Mouse (Mus musculus) hindbrain, embryonic 16.5 days (tissue): ENCODE results near the gene Grk6. TPM values are rescaled to one million over a fixed set of nuclear protein-coding genes. Genes with fewer than 3 reads are reported as not detected.

ENCODE experiments used
- ATAC-seq: fragments of 200-750 bp; cut with Nextera tagmentation; 2 replicates; pipeline ENCODE4 v1.8.0; 2017; ENCODE audit warnings: moderate TSS enrichment, moderate library complexity
- H3K27ac ChIP-seq: fragments of 300-500 bp; sonication (generic); 2 replicates; pipeline ENCODE4 v1.5.1; 2014; ENCODE audit warnings: low read depth, mild to moderate bottlenecking, control low read depth, low read length, moderate library complexity
- H3K27me3 ChIP-seq: fragments of 300-500 bp; sonication (generic); replicated peaks from 2 replicates; pipeline ENCODE4 v1.6.1; 2014; ENCODE audit warnings: low read length; ENCODE audit not compliant: control insufficient read depth, insufficient read depth
- H3K36me3 ChIP-seq: fragments of 300-500 bp; sonication (generic); 2 replicates; pipeline ENCODE4 v1.6.1; 2014; ENCODE audit warnings: mild to moderate bottlenecking, low read length, moderate library complexity, mixed read lengths; ENCODE audit not compliant: control insufficient read depth, insufficient read depth
- H3K4me1 ChIP-seq: fragments of 300-500 bp; sonication (generic); 2 replicates; pipeline ENCODE4 v1.6.1; 2014; ENCODE audit warnings: low read depth, low read length; ENCODE audit not compliant: control insufficient read depth, insufficient read depth
- H3K4me2 ChIP-seq: fragments of 300-500 bp; sonication (generic); 2 replicates; pipeline ENCODE4 v1.6.1; 2014; ENCODE audit warnings: mild to moderate bottlenecking, low read length, control low read depth, moderate library complexity
- H3K4me3 ChIP-seq: fragments of 300-500 bp; sonication (generic); 2 replicates; pipeline ENCODE4 v1.5.1; 2014; ENCODE audit warnings: mild to moderate bottlenecking, low read length, control low read depth, moderate library complexity
- H3K9ac ChIP-seq: fragments of 300-500 bp; sonication (generic); 2 replicates; pipeline ENCODE4 v1.6.1; 2014; ENCODE audit warnings: low read depth, mild to moderate bottlenecking, control low read depth, low read length, moderate library complexity
- H3K9me3 ChIP-seq: fragments of 300-500 bp; sonication (generic); 2 replicates; pipeline ENCODE4 v1.6.1; 2014; ENCODE audit warnings: mild to moderate bottlenecking, low read length, moderate library complexity; ENCODE audit not compliant: control insufficient read depth
- WGBS: fragments of 180-500 bp; shearing (Covaris S2); extraction: QIAGEN DNeasy Blood & Tissue Kit; methylation state at CpG from one replicate; pipeline ENCODE4 v1.1.7; 2014; 5-methylcytosine and 5-hydroxymethylcytosine counted together
- polyA plus RNA-seq: library from polyadenylated mRNA; unstranded; fragments of >200 nt; fragmentation: Nextera tagmentation; extraction: Ambion mirVana; gene quantifications from 2 replicates; pipeline ENCODE4 v1.2.1, GENCODE M21; 2015

The Grk6 gene
- polyA plus RNA-seq, 1 experiment from 2014 or later = 15.8 TPM

DNA sequence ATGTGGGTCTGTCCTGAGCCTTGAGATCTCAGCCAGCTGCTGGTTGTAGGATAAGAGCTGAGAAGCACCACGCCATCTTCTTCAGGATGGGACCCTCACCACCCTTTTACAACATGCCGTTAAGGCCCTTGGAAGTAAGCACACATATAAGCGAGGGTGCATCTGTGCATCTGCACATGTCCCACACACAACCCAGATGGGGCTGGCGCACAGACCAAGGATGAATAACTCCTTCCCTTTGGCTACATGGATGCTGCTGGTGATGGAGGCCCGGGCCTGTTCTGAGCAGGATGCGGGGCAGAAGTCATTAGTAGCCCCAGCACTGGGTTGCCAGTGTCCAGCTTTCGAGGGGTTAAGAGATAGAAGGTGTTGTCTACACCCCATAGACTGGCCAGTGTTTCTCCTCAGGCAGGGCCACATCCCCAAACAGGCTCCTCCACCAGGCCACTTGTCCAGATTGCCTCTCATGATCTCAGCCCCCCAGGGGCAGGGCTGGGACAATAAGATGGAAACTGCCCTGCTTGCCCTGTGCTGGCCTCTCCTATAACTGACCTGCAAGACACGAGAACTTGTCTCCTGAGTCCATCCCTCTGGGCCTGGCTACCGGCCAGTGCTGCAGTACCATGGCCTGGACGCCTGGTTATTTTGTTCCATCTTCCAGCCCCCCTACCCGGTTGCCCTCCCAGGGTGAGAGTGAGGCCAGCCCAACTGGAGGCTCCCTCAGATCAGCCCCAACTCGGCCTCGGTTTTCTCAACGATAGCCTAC, 41.3 kb downstream of the Grk6 start:
- peak overlapping the region; percentile 100 for H3K9ac ChIP-seq
- H3K27ac ChIP-seq = peak overlapping the region; percentile 99
- ATAC-seq = no peak
- H3K4me1 ChIP-seq = peaks cover 46% of the 10 kb centered on the region
- H3K4me3 ChIP-seq = peak overlapping the region; percentile 99
- H3K27me3 ChIP-seq = no peaks in the 10 kb centered on the region
- H3K9me3 ChIP-seq = no peaks in the 10 kb centered on the region
- peak overlapping the region; percentile 99 for H3K4me2 ChIP-seq
- peaks cover 13% of the 10 kb centered on the region for H3K36me3 ChIP-seq
- WGBS = 15% methylated on average over 14 of the region's 14 CpGs

DNA sequence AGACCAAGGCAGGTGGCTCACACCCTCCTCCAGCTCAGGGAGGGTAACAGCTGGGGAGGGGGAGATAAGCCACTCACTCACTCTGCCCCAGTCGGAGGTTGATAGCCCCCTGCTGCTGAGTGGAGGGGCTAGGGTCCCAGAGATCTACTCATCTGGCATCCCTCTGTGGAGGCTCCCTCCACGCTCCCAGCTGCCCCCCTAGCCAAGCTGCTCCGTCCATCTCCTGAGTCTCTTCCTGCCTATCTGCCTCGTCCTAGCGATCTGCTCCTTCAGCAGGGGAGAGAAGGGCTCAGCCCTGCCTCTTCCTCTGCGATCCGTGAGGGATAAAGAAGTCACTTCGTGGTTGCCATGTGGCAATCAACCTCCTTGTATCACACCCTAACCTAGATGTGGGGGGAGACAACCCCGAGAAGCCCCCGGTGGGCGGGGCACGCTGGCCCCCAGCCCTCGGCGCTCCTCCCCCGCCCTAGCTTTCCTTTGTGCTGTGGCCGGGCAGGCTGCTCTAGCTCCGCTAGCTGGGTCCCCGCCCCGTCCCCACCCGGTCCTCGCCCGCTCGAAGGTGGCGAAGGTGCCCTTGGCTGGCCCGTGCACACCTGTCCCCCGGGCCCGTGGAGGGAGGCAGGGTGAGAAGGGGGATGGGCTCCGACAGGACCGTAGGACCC, 42.2 kb downstream of the Grk6 start:
- Histone ChIP-seq H3K27me3 (no peaks in the 10 kb centered on the region), H3K9me3 (no peaks in the 10 kb centered on the region), H3K9ac (peak overlapping the region; percentile 100), H3K4me3 (peak overlapping the region; percentile 99), H3K4me1 (peaks cover 46% of the 10 kb centered on the region), H3K36me3 (peaks cover 5% of the 10 kb centered on the region), H3K27ac (peak overlapping the region; percentile 99), H3K4me2 (peak overlapping the region; percentile 99)
- peak; percentile 55 for ATAC-seq
- under 1% methylated on average over 28 of the region's 29 CpGs for WGBS

DNA sequence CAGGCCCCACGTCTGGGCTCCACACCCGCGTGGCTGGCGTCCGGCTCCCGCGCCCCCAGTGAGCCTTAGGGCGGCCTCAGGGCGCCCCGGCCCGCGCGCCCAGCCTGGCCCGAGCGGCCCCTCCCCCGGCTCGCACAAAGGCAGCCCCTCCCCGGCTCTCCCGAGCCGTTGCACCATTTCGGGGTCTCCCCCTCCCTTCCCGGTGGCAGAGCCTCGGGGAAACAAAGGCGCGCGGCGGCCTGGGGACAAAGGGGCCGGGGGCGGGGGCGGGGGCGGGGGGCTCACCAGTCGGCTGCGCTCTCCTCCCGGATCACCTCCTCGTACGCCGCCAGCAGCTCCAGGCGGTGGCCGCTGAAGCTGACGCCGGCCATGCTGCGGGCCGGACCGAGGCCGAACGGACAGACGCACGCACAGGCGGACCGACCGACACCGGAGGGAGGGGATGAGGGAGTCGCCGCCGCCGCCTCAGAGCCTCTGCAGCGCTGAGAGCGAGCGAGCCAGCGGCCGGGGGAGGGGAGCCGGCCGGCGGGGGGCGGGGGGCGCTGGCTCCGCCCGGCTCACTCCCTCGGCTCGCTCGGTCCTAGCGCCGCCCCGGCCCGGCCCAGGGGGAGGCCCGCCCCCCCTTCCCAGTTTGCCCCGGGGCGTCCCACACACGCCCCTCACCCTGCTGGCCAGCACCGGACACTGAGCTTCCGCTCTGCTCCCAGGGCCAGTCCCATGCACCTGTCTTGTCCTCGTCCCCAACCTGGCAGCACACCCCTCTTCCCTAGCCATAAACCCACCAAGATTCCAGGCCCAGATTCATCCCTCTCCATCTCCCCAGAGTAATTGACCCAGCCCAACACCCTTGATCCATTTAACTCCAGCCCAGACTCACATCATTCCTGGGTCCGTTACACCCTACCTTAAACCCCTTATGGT, 43.0 kb downstream of the Grk6 start, which contains the start of gene Dbn1:
Gene Dbn1 (minus strand): TSS at position 534 of the 921 bp plus-strand sequence.
- under 1% methylated on average over 32 of the region's 83 CpGs for WGBS

DNA sequence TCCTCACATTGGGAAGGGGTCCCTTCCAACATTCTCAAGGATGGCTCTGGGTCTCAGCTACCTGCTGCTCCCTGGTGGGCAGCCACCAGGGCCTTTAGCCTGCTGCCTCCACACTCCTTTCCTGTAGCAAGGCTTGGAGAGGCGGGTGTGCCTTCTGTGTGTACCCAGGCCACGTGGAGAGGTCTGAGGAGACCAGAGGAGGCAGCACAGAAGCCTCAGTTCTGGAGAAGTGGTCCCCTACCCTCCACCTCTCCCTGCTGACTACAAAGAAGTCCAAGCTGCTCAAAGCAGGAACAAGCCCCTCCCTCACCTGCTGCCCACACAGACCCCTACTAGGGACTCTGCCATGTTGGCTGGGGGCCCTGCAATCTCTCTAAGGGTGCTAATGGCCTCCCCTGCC, 49.4 kb downstream of the Grk6 start:
- 24% methylated on average over 2 of the region's 2 CpGs for WGBS
- peaks cover 22% of the 10 kb centered on the region for H3K4me1 ChIP-seq
- peak overlapping the region; percentile 13; the same call in 1 of the 2 replicates for H3K9ac ChIP-seq
- H3K27ac ChIP-seq = no peak overlapping the region
- ATAC-seq = 0 out of 2 replicates have a peak, but pooled peaks have one; percentile 21
- H3K36me3 ChIP-seq = no peaks in the 10 kb centered on the region
- no peaks in the 10 kb centered on the region for H3K9me3 ChIP-seq
- no peak overlapping the region for H3K4me2 ChIP-seq
- no peaks in the 10 kb centered on the region for H3K27me3 ChIP-seq
- H3K4me3 ChIP-seq = no peak overlapping the region

More for the DNA sequence above, 43.0 kb downstream of the Grk6 start, which contains the start of gene Dbn1:
- peaks cover 39% of the 10 kb centered on the region for H3K4me1 ChIP-seq
- no peaks in the 10 kb centered on the region for H3K27me3 ChIP-seq
- no peaks in the 10 kb centered on the region for H3K36me3 ChIP-seq
- peak within 1 kb of the TSS; percentile 100 for H3K9ac ChIP-seq
- ATAC-seq = peak; percentile 77
- H3K9me3 ChIP-seq = no peaks in the 10 kb centered on the region
- H3K4me3 ChIP-seq = peak within 1 kb of the TSS; percentile 99
- H3K4me2 ChIP-seq = peak within 1 kb of the TSS; percentile 99
- H3K27ac ChIP-seq = peak within 1 kb of the TSS; percentile 99

DNA sequence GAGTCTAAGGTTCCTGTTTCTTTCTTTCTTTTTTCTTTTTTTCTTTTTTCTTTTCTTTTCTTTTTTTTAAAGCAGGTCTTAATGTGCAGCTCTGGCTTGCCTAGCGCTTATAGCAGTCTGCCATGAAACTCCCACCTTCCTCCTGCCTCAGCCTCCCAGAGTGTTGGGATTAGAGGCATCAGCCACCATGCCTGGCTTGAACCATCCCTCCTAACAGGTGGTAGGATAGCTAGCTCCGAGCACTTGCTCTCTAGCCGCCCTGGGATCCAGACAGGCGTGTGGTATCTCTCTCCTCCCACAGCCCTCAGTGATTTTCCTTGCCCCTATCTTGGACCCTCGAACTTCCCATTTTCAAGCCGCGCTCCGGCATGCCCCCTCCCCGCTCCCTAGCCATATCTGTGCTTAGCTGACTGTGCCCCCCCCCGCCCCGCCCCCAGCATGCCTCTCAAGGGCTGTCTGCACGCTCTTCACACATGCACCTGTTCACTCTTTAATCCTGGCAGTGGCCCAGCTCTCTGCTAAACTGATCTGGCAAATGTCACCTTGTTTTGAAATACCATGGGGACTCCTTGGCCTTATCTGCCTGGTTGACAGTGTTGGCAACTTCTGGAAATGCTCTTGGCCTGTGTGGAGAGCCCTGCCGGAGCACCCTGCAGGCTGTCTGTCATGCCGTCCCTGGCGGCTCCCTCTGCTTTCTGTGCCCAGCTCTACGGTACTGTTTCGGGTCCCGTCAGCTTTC, 50.2 kb downstream of the Grk6 start:
- peak overlapping the region; percentile 31; the same call in 1 of the 2 replicates for H3K27ac ChIP-seq

DNA sequence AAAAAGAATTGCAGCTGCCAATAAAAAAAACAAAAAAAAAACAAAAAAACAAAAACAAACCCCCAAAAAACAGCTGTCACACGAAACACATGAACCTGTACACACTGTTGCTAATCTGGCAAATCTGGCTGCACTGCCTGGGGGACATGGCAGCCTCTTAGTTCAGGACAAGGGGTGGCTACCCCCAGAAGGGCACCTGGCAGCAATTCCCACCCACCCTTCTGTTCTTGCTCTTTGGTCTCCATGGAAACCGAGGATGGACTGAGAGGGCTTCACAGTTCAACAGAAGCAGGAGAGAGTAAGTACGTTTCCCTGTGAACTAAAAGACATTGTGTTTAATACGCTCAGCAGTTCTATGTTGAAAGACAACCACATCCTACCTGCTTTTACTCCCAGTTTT, 50.8 kb downstream of the Grk6 start:
- Histone ChIP-seq H3K27ac (peak overlapping the region; percentile 36; the same call in 1 of the 2 replicates), H3K4me1 (peaks cover 22% of the 10 kb centered on the region), H3K36me3 (no peaks in the 10 kb centered on the region), H3K9ac (peak overlapping the region; percentile 41), H3K27me3 (no peaks in the 10 kb centered on the region), H3K9me3 (no peaks in the 10 kb centered on the region), H3K4me2 (no peak overlapping the region), H3K4me3 (no peak overlapping the region)
- no peak for ATAC-seq
- WGBS = 14% methylated on average over 4 of the region's 4 CpGs

More for the DNA sequence above, 50.2 kb downstream of the Grk6 start:
- Histone ChIP-seq H3K27me3 (no peaks in the 10 kb centered on the region), H3K4me2 (no peak overlapping the region; the same call in 1 of the 2 replicates), H3K9me3 (no peaks in the 10 kb centered on the region), H3K4me3 (no peak overlapping the region), H3K9ac (no peak overlapping the region; the same call in 1 of the 2 replicates), H3K4me1 (peaks cover 22% of the 10 kb centered on the region), H3K36me3 (no peaks in the 10 kb centered on the region)
- WGBS = 15% methylated on average over 18 of the region's 18 CpGs
- ATAC-seq = peak; percentile 54

DNA sequence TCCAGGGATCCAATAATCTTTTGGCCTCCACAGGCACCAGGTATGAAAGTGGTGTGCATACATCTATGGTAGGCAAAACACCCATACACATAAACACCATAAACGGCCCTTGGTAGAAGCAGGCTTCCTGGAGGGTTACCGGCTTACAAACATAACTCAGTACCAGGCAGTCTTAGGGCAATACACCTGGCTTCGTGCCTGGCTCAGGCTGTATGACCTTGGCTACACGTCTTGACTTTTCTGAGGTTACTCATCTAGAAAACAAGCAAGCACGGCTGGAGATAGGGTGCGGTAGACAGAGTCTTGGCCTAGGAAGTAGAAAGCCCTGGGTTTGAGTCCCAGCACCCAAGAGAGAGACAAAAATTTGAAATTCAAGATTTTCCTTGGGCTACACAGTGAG, 51.8 kb downstream of the Grk6 start:
- Histone ChIP-seq H3K9ac (no peak overlapping the region), H3K36me3 (no peaks in the 10 kb centered on the region), H3K4me3 (no peak overlapping the region), H3K9me3 (no peaks in the 10 kb centered on the region), H3K4me2 (no peak overlapping the region), H3K27me3 (no peaks in the 10 kb centered on the region), H3K27ac (no peak overlapping the region), H3K4me1 (peaks cover 22% of the 10 kb centered on the region)
- WGBS = 81% methylated on average over 6 of the region's 6 CpGs
- ATAC-seq = no peak

DNA sequence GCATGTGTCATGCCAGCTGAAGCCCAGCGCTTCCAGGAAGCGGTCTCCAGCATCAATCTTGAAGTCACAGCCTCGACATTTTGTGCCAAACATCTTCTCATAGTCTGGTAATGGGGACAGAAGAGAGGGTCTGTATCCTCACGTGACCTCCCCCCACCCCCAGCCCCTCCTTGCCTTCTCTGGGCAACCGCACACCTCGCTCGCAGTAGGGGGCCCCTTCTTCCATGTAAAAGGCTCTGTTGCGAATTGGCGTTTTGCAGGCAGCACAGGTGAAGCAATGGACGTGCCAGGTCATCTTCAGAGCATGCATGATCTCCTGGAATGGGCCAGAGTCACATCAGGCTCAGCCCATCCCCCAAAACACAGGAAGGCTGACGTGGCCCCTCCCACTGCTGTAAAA, 54.0 kb downstream of the Grk6 start:
- Histone ChIP-seq H3K36me3 (peaks cover 6% of the 10 kb centered on the region; the same call in 1 of the 2 replicates), H3K4me3 (no peak overlapping the region), H3K27ac (no peak overlapping the region), H3K27me3 (no peaks in the 10 kb centered on the region), H3K9ac (no peak overlapping the region), H3K4me2 (no peak overlapping the region), H3K9me3 (no peaks in the 10 kb centered on the region), H3K4me1 (peaks cover 22% of the 10 kb centered on the region)
- WGBS = 45% methylated on average over 11 of the region's 11 CpGs
- ATAC-seq = no peak
